Mouse (Mus musculus) lung, postnatal 4 days (tissue): ENCODE measurements around the gene Nav2.
A peak's percentile ranks its signal among the peaks of the same experiment; 100 is the strongest.

ENCODE experiments used
- DNase-seq, 2 experiments: peaks; one replicate each; pipeline ENCODE4 v3.0.0; 2021

The Nav2 gene

DNA sequence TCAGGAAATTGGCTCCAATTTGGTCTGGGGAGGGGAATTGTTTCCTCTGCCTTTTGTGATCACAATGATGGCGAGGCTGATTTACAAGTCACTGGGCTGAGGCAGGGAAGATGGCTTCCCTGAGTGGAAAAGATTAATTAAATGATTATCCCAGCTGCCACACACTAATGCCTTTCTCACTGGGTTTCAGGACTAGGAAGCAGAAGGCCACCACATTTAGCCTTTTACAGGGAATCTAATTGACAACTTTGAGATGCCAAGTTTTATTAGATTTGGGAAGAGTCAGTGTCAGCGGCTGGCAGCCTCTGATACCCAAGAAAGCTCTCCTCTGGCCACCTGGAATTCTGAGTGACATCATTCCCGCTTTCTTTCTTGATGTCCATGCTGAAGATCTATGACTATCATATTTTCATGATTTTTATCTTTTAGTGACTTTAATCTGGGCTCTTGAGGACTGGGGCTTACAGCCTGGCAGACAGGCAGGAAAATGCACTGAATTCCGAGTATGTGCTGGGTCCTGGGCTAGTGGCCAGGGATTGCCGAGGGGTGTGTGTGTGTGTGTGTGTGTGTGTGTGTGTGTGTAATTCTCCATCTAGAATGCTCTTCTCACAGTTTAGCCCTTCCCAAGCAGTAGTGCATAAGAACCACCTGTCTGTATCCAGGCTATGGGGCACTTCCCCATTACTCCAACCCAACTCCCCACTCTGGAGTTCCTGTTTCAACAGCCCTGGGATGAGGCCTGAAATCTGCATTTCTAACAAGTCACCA, 432.8 kb downstream of the Nav2 start:
- DNase-seq, result peak in 1 of 2 experiments; percentile 50

GRCm38 (mm10) chr7:49341919-49342529, 433.5 kb downstream of the Nav2 start:
- no peak for DNase-seq

- no peak for DNase-seq
Measured at GRCm38 (mm10) chr7:49342556-49343080, 434.1 kb downstream of the Nav2 start.

DNA sequence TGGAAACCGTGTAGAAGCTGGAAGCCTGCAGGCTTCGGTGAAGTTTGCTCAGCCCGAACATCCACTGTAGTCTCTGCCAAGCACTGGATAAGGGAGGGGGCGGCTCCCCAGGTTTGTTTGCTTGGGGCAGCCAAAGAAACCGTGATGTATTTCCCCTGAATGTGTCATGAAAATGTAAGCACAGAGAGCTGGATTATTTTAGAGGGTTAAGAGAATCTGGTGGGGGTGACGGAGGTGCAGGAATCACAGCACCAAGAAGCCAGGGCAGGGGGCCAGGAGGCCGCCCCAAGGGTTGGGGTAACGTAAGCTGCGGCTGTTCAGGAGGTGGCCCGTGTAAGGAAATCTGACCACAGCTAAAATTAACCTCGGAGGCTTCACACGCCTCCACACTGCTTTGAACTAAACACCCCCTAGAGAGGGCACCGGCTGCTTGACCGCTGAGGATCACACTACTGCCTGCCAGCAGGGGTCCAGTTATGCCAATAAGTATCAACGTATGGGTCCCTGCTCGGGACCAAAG, 434.6 kb downstream of the Nav2 start:
- DNase-seq, result peak; percentile 17 to 63

- DNase-seq, result no peak
Measured at GRCm38 (mm10) chr7:49343752-49344484, 435.4 kb downstream of the Nav2 start.

DNA sequence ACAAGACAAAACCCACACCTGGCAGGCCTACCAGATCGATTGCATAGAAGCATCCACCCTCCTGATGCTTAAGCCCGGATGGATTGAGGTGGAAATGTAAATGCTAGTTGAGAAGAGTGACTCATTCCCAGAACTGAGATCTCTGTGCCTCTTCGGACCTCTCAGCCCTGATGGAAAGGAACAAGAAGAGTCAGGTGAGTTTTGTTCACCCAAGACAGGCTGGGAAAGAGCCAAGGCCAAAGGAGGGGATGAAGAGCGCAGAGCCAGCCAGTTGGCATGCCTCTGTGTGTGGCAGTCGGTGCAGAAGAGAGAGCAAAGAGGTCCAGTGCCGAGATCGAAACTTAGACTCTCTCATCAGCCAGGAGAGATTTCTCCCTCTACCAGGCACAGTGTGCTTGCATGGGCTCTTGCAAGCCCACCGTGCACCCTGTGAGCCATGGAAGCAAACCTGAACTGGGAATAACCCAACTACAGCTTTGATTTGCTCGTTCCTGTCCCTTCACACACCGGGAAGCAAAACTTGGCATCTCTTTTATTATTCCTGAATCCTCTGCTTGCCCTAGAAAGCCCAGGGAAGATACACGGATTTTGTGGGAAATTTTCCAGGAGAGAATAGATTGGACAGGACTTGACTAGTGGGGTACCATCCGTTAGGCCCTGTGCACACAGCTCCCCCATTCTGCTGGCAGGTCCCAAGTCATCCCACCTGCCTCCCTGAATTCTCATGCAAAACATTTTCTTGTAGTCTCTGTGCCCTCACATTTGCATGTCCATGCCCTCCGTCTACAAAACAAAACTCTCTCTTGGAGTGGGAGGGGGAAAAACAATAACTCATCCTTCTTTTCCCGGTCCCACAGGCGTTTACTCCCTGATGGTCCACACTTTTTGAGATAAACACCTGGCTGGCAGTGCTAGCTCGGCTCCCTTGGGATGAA, 439.1 kb downstream of the Nav2 start:
- DNase-seq, result peak in 1 of 2 experiments; percentile 63

DNA sequence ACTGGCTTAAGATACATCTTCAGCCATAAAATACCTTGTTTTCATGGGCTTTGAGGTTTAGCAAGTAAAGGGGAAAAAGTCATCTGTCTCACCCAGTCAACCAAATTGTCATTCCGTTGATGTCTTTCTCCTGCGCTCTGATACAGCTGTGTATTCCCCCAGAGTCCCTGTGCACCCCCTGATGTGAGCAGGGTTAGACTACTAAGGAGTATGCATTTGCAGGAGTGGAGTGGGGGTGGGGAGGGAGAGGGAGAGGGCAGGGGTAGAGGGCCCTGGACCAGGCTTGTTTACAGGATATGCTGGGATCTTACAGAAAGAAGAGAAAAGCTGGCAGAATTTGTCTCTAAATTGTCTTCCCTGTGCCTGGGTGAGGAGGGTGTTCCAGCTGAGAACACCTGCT, 440.1 kb downstream of the Nav2 start:
- DNase-seq, result no peak

GRCm38 (mm10) chr7:49350321-49351007, 441.9 kb downstream of the Nav2 start:
- no peak for DNase-seq

- DNase-seq, result no peak
Measured at GRCm38 (mm10) chr7:49351596-49352258, 443.2 kb downstream of the Nav2 start.

DNA sequence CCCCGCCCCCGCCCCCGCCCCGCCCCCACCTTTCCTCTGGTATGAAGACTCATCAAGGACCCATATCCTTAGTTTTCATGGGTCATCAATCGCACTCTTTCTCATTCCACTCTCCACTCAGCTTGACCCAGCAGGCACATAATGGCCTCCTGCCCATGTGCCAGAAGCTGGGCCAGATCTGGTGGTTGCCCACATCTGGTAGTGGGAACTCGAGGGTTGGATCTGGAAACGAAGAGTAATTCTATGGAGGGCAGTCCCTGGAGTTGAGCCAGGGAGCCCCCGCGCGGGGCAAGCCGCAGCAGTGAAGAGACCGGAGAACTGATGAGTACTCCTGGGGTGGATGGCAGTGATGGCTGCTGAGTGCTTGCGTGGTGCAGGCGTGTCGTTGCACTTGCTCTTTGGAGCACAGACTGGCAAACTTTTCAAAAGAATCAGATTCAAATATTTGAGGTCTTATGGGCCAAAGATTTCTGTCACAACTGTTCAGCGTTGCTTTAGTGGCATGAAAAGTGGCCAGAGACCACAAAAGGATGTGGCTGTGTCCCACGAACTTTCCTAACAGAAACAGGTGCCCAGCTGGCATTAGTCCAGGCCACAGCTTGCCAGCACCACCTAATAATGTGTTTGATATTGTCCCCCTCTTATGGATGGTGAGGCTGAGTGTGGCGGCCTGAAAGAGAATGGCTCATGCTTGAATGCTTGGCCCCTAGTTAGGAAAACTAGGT, 449.1 kb downstream of the Nav2 start:
- DNase-seq, result no peak

DNA sequence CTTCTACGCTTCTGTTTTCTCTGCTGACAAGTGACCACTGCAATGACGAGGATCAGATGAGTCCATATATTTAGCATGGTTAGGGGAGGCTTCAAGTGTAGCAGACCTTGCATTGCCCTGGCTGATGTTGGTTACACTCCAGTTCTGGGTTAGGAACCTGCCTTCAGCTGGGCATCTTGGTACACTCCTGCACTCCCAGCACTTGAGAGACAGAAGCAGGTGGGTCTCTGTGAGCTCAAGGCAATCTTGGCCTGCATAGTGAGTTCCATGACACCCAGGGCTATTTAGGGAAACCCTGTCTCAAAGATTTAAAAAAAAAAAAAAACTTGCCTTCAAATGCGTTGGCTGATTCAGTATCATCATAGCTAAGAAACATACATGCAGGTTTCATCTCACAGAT, 450.6 kb downstream of the Nav2 start:
- DNase-seq, result no peak

DNA sequence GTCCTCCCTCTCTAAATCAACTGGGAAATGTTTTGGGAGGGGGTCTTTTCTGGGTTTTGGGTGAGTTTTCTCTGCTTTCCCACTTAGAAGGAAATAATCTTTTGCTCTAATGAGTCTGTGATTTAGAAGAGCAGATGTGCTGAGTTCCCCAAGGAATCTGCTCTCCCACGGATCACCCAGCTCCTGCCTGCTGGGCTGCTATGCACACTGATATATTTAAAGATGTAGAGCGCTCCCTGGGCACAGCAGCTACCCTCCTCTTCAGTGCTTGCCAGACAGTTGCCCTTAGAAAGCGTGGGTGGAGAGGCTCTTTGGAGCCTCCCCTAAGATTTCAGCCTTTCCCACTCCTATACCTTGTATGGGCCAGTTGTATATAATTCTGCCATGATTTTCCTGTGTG, 452.1 kb downstream of the Nav2 start:
- DNase-seq, result no peak

GRCm38 (mm10) chr7:49361465-49362090, 453.1 kb downstream of the Nav2 start:
- DNase-seq, result no peak

GRCm38 (mm10) chr7:49364486-49365162, 456.1 kb downstream of the Nav2 start:
- no peak for DNase-seq

GRCm38 (mm10) chr7:49368590-49368989, 460.1 kb downstream of the Nav2 start:
- DNase-seq, result no peak

DNA sequence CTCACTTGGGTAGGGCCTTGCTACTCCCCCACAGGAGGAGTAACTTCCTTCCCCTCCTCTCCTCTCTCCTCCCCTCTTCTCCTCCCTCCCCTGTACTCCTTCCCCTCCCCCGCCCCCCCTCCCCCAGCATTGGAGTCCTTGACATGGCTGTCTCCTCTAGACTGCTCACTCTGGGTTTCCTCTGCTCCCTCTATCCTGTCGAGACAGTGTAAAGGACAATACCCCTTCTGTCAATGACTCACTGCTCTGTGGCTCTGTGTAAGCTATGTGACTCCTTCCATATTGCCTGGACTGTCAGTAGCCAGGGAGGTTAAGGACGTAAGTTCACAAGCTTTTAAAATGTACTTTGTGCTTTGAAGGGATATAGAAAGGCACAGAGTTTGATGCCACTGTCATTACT, 460.5 kb downstream of the Nav2 start:
- DNase-seq, result no peak

DNA sequence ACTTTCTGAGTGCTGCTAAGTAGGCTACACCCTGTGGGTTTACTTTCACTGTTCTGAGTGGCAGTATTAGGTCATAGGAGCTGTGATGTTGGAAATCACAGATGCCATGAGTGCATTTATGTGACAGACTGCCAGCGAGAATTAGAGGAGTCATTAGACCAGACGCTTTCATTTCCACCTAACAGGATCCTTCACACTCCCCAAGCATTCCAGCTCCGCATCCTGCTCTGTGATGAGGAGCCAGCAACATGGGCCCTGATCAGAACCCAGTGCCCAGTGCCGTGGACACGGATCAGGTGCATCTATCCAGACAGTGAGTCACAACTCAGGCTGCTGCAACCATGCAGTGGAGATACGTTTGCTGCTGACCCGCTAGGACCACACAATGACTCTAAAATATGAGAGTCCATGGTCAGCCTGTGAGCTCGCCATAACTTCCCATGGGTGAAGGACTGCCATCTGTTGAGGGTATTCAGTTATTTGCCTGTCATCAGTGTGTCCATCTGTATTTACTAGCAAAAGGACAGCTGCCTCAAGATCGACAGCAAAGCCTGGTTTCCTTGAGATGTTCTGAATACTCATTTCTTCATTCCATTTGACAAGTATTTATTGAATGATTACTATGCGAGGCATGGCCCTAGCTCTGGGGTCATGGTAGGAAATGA, 461.4 kb downstream of the Nav2 start:
- no peak for DNase-seq

DNA sequence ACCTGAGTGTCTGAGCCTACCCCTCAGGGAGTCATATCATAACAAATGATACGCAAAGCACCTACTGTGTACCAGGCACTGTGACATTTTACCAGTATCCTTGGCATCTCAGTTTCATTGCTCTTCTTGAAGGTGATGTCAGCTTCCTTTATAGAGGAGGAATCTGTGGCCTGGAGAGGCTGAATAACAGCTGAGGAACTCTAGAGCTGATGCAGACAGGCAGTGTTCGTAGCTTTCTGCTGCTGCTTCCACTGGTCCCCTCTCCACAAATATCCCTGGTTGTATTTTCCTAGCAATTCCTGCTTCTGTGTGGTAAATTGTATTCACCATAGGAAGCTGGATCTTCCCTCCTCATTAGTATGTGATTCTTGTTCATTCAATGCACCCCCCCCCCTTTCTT, 462.8 kb downstream of the Nav2 start:
- DNase-seq, result no peak

- DNase-seq, result no peak
Measured at GRCm38 (mm10) chr7:49371972-49372371, 463.5 kb downstream of the Nav2 start.
